Mouse (Mus musculus): ENCODE data around the gene Mertk. TPM values are rescaled to one million over a fixed set of nuclear protein-coding genes. Genes with fewer than 3 reads are reported as not detected.

Gene Mertk
- total and polyA plus RNA-seq, 3 experiments: 0.05 TPM; not detected in 2

DNA sequence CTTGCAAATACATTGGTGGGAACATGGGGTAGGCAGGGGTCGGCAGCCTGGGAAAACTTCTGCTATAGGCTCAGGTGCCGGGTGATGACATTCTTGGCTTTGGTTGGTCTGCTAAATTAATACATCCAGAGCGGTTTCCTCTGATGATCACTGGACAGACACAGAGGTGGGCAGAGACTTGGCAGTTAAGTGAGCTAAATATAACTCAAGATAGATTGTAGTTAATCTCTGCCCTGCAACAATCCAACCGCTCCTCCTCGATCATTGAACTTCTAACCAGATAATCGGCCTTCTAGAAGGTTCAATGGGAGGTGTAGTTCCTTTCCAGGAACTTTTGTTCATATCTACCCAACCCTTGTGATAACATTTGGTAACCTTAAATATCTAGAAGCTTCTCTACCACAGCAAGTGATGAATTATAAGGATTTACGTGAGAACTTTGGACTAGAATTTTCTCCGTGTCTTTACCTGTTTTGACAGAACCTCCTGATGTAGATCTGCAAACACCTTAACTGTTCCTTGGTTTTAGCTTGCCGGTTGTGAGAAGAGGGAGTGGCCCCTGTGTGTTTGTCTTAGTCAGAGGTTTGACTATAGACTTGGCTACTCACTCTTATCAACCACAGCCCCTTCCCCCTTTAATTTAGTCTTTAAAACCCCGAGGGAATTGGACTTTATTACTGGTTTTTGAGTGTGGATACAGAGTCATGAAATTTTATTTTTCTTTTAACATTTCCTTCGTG lies 92.3 kb downstream of the Mertk start:
- H3K36me3 ChIP-seq (replicated peaks in 1 of 2; ENCODE audit: control insufficient read depth in 1 of 2, insufficient read depth in 1 of 2, low read length in 1 of 2): no peaks in the 10 kb centered on the region

DNA sequence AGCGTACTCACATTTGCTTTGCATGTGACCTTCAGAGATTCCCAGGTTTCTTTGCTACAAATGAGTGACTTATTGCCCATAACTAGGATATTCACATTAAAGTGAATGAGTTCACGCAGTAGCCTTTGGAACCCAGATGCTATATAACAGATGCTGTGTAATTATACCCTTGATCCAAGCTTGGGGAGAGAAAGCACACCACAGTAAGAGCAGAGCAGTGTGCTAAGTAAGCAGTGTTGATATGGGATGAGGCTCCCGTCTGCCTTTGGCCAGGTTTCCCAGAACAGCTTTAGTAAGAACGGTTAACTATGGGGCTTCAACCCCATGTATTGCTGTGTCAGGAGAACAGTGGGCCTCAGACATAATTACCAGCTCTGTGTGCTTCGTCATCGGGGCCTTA lies 95.2 kb downstream of the Mertk start:
- Histone ChIP-seq H3K27me3 (replicated peaks) (no peaks in the 10 kb centered on the region), H3K4me2 (ENCODE audit: insufficient read depth, low read depth, poor library complexity, severe bottlenecking) (no peak overlapping the region), H3K27ac (ENCODE audit: insufficient read depth, low read depth) (no peak overlapping the region), H3K9me3 (replicated peaks; ENCODE audit: low read length) (no peaks in the 10 kb centered on the region), H3K4me1 (ENCODE audit: control insufficient read depth in 1 of 2, insufficient read depth in 2 of 2) (no peaks in the 10 kb centered on the region), H3K79me2 (replicated peaks; ENCODE audit: control insufficient read depth, extremely low read depth, insufficient read depth, poor library complexity, severe bottlenecking) (no peaks in the 10 kb centered on the region), H3K36me3 (replicated peaks in 1 of 2; ENCODE audit: control insufficient read depth in 1 of 2, insufficient read depth in 1 of 2, low read length in 1 of 2) (no peaks in the 10 kb centered on the region), H3K4me3 (replicated peaks in 1 of 3; ENCODE audit: low read depth in 2 of 3, low read length in 2 of 3, poor library complexity in 1 of 3) (no peak overlapping the region), H3K9ac (ENCODE audit: insufficient read depth, low read depth) (no peak overlapping the region)
- no peak for TF ChIP-seq ELF1 (IDR thresholded peaks at IDR 0.05; ENCODE audit: low read depth, low read length)
- TF ChIP-seq RAD21 (IDR thresholded peaks at IDR 0.05; ENCODE audit: low read depth, low read length): no peak
- in situ Hi-C loops (cut with MboI; ENCODE audit: low pct_ligation_motif_present, low pct_unique_long_range_greater_than_20kb, low sequenced_read_pairs) (no loop called here), dilution Hi-C loops (cut with MboI; ENCODE audit: extremely low pct_ligation_motif_present, extremely low pct_unique_long_range_greater_than_20kb, low sequenced_read_pairs) (no loop called here)
- DNase-seq (ENCODE audit: extremely low read depth): no peak

More for the DNA sequence above, 92.3 kb downstream of the Mertk start:
- no peak for DNase-seq (ENCODE audit: extremely low read depth)
- no peak overlapping the region for H3K4me2 ChIP-seq (ENCODE audit: insufficient read depth, low read depth, poor library complexity, severe bottlenecking)
- no peaks in the 10 kb centered on the region for H3K79me2 ChIP-seq (replicated peaks; ENCODE audit: control insufficient read depth, extremely low read depth, insufficient read depth, poor library complexity, severe bottlenecking)
- no peak for TF ChIP-seq TCF12 (IDR thresholded peaks at IDR 0.05; ENCODE audit: low read depth, low read length)
- TF ChIP-seq UBTF (IDR thresholded peaks at IDR 0.05; ENCODE audit: low read depth, low read length): no peak
- TF ChIP-seq USF2 (conservative IDR thresholded peaks at IDR 0.05; ENCODE audit: low read depth, low read length): no peak
- no peak for TF ChIP-seq MXI1 (IDR thresholded peaks at IDR 0.05; ENCODE audit: low read depth, low read length)
- no peak for TF ChIP-seq NELFE (IDR thresholded peaks at IDR 0.05; ENCODE audit: low read depth, low read length)
- TF ChIP-seq CTCF (conservative IDR thresholded peaks at IDR 0.05 in 1 of 2, IDR thresholded peaks at IDR 0.05 in 1 of 2; ENCODE audit: low read depth in 2 of 2, low read length in 2 of 2): no peak
- no peak for TF ChIP-seq SIN3A (IDR thresholded peaks at IDR 0.05; ENCODE audit: low read length)
- TF ChIP-seq PAX5 (IDR thresholded peaks at IDR 0.05; ENCODE audit: low read length): no peak
- no peak for TF ChIP-seq ETS1 (conservative IDR thresholded peaks at IDR 0.05; ENCODE audit: low read depth, low read length)
- no peak for TF ChIP-seq IRF4 (IDR thresholded peaks at IDR 0.05; ENCODE audit: low read depth, low read length)
- no peak for TF ChIP-seq ZNF384 (IDR thresholded peaks at IDR 0.05; ENCODE audit: low read depth, low read length)
- TF ChIP-seq MAX (IDR thresholded peaks at IDR 0.05; ENCODE audit: low read length): no peak
- no peak for TF ChIP-seq CHD1 (IDR thresholded peaks at IDR 0.05; ENCODE audit: low read depth, low read length)
- no peak for TF ChIP-seq RAD21 (IDR thresholded peaks at IDR 0.05; ENCODE audit: low read depth, low read length)
- TF ChIP-seq POLR2AphosphoS2 (IDR thresholded peaks at IDR 0.05; ENCODE audit: low read depth, low read length): no peak
- no peak for TF ChIP-seq BHLHE40 (IDR thresholded peaks at IDR 0.05; ENCODE audit: low read depth, low read length)
- no peak for TF ChIP-seq E2F4 (IDR thresholded peaks at IDR 0.05; ENCODE audit: insufficient replicate concordance, low read depth, low read length)
- TF ChIP-seq NRF1 (IDR thresholded peaks at IDR 0.05; ENCODE audit: low read depth, low read length): no peak
- TF ChIP-seq ZC3H11A (IDR thresholded peaks at IDR 0.05; ENCODE audit: low read depth, low read length): no peak
- no peaks in the 10 kb centered on the region for H3K4me1 ChIP-seq (ENCODE audit: control insufficient read depth in 1 of 2, insufficient read depth in 2 of 2)
- dilution Hi-C loops (cut with MboI; ENCODE audit: extremely low pct_ligation_motif_present, extremely low pct_unique_long_range_greater_than_20kb, low sequenced_read_pairs) (no loop called here), in situ Hi-C loops (cut with MboI; ENCODE audit: low pct_ligation_motif_present, low pct_unique_long_range_greater_than_20kb, low sequenced_read_pairs) (no loop called here)
- no peaks in the 10 kb centered on the region for H3K9me3 ChIP-seq (replicated peaks; ENCODE audit: low read length)
- no peaks in the 10 kb centered on the region for H3K27me3 ChIP-seq (replicated peaks)
- H3K9ac ChIP-seq (ENCODE audit: insufficient read depth, low read depth): no peak overlapping the region
- H3K4me3 ChIP-seq (replicated peaks in 1 of 3; ENCODE audit: low read depth in 2 of 3, low read length in 2 of 3, poor library complexity in 1 of 3): no peak overlapping the region
- H3K27ac ChIP-seq (ENCODE audit: insufficient read depth, low read depth): no peak overlapping the region
